Mouse (Mus musculus): ENCODE results near the gene Tex29. TPM values are rescaled to one million over a fixed set of nuclear protein-coding genes. Genes with fewer than 3 reads are reported as not detected.

Tex29 gene
- total RNA-seq, 2 experiments from 2014 or later = not detected

GRCm38 (mm10) chr8:11898814-11899213 lies 58.5 kb downstream of the Tex29 start:
- no peak for ATAC-seq (ENCODE audit: poor library complexity, severe bottlenecking)

Other genes with a start within 250 kb of the Tex29 start
- 32.8 and 37.5 TPM in 2 replicates for gene Ankrd10, start 204.7 kb upstream of the Tex29 start, total RNA-seq (2015)
- gene Ankrd10, start 204.7 kb upstream of the Tex29 start, total RNA-seq (2017) = 27.2 and 29.4 TPM in 2 replicates
- not detected in 2 replicates for gene 1700016D06Rik, start 139.4 kb upstream of the Tex29 start, total RNA-seq (2015)
- not detected in 2 replicates for gene 1700016D06Rik, start 139.4 kb upstream of the Tex29 start, total RNA-seq (2017)
- gene Arhgef7, start 112.8 kb upstream of the Tex29 start, total RNA-seq (2015) = 39.5 and 48.5 TPM in 2 replicates
- 25.0 and 27.0 TPM in 2 replicates for gene Arhgef7, start 112.8 kb upstream of the Tex29 start, total RNA-seq (2017)

Measured in megakaryocyte, adult 5-6 weeks (primary cell).